Mouse (Mus musculus) forebrain, embryonic 15.5 days (tissue): ENCODE measurements around the gene Bloc1s4. TPM values are rescaled to one million over a fixed set of nuclear protein-coding genes. Genes with fewer than 3 reads are reported as not detected.

Experiments
- ATAC-seq: fragments of 200-750 bp; cut with Nextera tagmentation; replicated peaks from 2 replicates; pipeline ENCODE4 v1.8.0; 2017; ENCODE audit warnings: mild to moderate bottlenecking, moderate TSS enrichment, moderate library complexity
- H3K27ac ChIP-seq: fragments of 300-500 bp; sonication (generic); replicated peaks from 2 replicates; pipeline ENCODE4 v1.5.1; 2015; ENCODE audit warnings: mild to moderate bottlenecking, inconsistent platforms
- H3K27me3 ChIP-seq: fragments of 300-500 bp; sonication (generic); 2 replicates; pipeline ENCODE4 v1.6.1; 2015; ENCODE audit warnings: inconsistent platforms
- H3K36me3 ChIP-seq: fragments of 300-500 bp; sonication (generic); 2 replicates; pipeline ENCODE4 v1.6.1; 2015; ENCODE audit warnings: mild to moderate bottlenecking, inconsistent platforms
- H3K4me1 ChIP-seq: fragments of 300-500 bp; sonication (generic); 2 replicates; pipeline ENCODE4 v1.6.1; 2015; ENCODE audit warnings: inconsistent platforms
- H3K4me2 ChIP-seq: fragments of 300-500 bp; sonication (generic); replicated peaks from 2 replicates; pipeline ENCODE4 v1.6.1; 2015; ENCODE audit warnings: mild to moderate bottlenecking, inconsistent platforms
- H3K4me3 ChIP-seq: fragments of 300-500 bp; sonication (generic); 2 replicates; pipeline ENCODE4 v1.5.1; 2015; ENCODE audit warnings: mild to moderate bottlenecking, inconsistent platforms
- H3K9ac ChIP-seq: fragments of 300-500 bp; sonication (generic); replicated peaks from 2 replicates; pipeline ENCODE4 v1.6.1; 2015; ENCODE audit warnings: mild to moderate bottlenecking, inconsistent platforms
- H3K9me3 ChIP-seq: fragments of 300-500 bp; sonication (generic); 2 replicates; pipeline ENCODE4 v1.6.1; 2016; ENCODE audit warnings: inconsistent platforms
- WGBS: fragments of 180-500 bp; shearing (Covaris S2); methylation state at CpG from one replicate; pipeline ENCODE4 v1.1.7; 2015; ENCODE audit warnings: mixed read lengths; 5-methylcytosine and 5-hydroxymethylcytosine counted together
- polyA plus RNA-seq: library from polyadenylated mRNA; unstranded; fragments of >200 nt; fragmentation: Nextera tagmentation; extraction: Ambion mirVana; gene quantifications from 2 replicates; pipeline ENCODE4 v1.2.1, GENCODE M21; 2015

Bloc1s4 gene
- polyA plus RNA-seq, 1 experiment from 2014 or later = 30.4 TPM

- Histone ChIP-seq H3K9me3 (no peaks in the 10 kb centered on the region), H3K27me3 (no peaks in the 10 kb centered on the region), H3K9ac (no peak overlapping the region), H3K4me2 (no peak overlapping the region), H3K4me1 (no peaks in the 10 kb centered on the region), H3K4me3 (no peak overlapping the region), H3K36me3 (no peaks in the 10 kb centered on the region), H3K27ac (no peak overlapping the region)
- WGBS = 79% methylated on average over 8 of the region's 8 CpGs
- ATAC-seq = no peak
Observed at GRCm38 (mm10) chr5:36736009-36736408, 12.4 kb downstream of the Bloc1s4 start.

GRCm38 (mm10) chr5:36735106-36735505 is 13.3 kb downstream of the Bloc1s4 start:
- Histone ChIP-seq H3K4me1 (no peaks in the 10 kb centered on the region), H3K36me3 (no peaks in the 10 kb centered on the region), H3K27me3 (no peaks in the 10 kb centered on the region), H3K4me2 (no peak overlapping the region), H3K9ac (no peak overlapping the region), H3K9me3 (no peaks in the 10 kb centered on the region), H3K4me3 (no peak overlapping the region), H3K27ac (no peak overlapping the region)
- 90% methylated on average over 6 of the region's 6 CpGs for WGBS
- ATAC-seq = no peak

GRCm38 (mm10) chr5:36733405-36733804 is 15.0 kb downstream of the Bloc1s4 start:
- ATAC-seq = no peak
- H3K4me1 ChIP-seq = no peaks in the 10 kb centered on the region
- no peaks in the 10 kb centered on the region for H3K27me3 ChIP-seq
- no peak overlapping the region for H3K4me2 ChIP-seq
- no peak overlapping the region for H3K27ac ChIP-seq
- H3K9ac ChIP-seq = no peak overlapping the region
- no peaks in the 10 kb centered on the region for H3K36me3 ChIP-seq
- 79% methylated on average over 3 of the region's 3 CpGs for WGBS
- no peaks in the 10 kb centered on the region for H3K9me3 ChIP-seq
- no peak overlapping the region for H3K4me3 ChIP-seq

- Histone ChIP-seq H3K9ac (no peak overlapping the region), H3K27me3 (no peaks in the 10 kb centered on the region), H3K4me3 (no peak overlapping the region), H3K4me2 (no peak overlapping the region), H3K4me1 (no peaks in the 10 kb centered on the region), H3K9me3 (no peaks in the 10 kb centered on the region), H3K36me3 (no peaks in the 10 kb centered on the region), H3K27ac (no peak overlapping the region)
- ATAC-seq = no peak
- WGBS = 81% methylated on average over 7 of the region's 7 CpGs
Observed at GRCm38 (mm10) chr5:36731901-36732652, 16.4 kb downstream of the Bloc1s4 start.

- 53% methylated on average over 3 of the region's 3 CpGs for WGBS
- Histone ChIP-seq H3K27ac (no peak overlapping the region), H3K27me3 (no peaks in the 10 kb centered on the region), H3K36me3 (no peaks in the 10 kb centered on the region), H3K4me2 (no peak overlapping the region), H3K9me3 (no peaks in the 10 kb centered on the region), H3K9ac (no peak overlapping the region), H3K4me1 (no peaks in the 10 kb centered on the region), H3K4me3 (no peak overlapping the region)
- no peak for ATAC-seq
Observed at GRCm38 (mm10) chr5:36730689-36731088, 17.8 kb downstream of the Bloc1s4 start.

- no peaks in the 10 kb centered on the region for H3K9me3 ChIP-seq
- no peak overlapping the region for H3K27ac ChIP-seq
- H3K4me2 ChIP-seq = no peak overlapping the region
- no peaks in the 10 kb centered on the region for H3K4me1 ChIP-seq
- H3K36me3 ChIP-seq = no peaks in the 10 kb centered on the region
- no peaks in the 10 kb centered on the region for H3K27me3 ChIP-seq
- 90% methylated on average over 2 of the region's 2 CpGs for WGBS
- H3K4me3 ChIP-seq = no peak overlapping the region
- H3K9ac ChIP-seq = no peak overlapping the region
- ATAC-seq = no peak
Observed at GRCm38 (mm10) chr5:36729923-36730322, 18.5 kb downstream of the Bloc1s4 start.

- no peaks in the 10 kb centered on the region for H3K27me3 ChIP-seq
- no peaks in the 10 kb centered on the region for H3K9me3 ChIP-seq
- H3K27ac ChIP-seq = no peak overlapping the region
- H3K4me3 ChIP-seq = no peak overlapping the region
- no peak overlapping the region for H3K4me2 ChIP-seq
- no peaks in the 10 kb centered on the region for H3K36me3 ChIP-seq
- no peak overlapping the region for H3K9ac ChIP-seq
- no peaks in the 10 kb centered on the region for H3K4me1 ChIP-seq
- no peak for ATAC-seq
- 71% methylated on average over 4 of the region's 4 CpGs for WGBS
Observed at GRCm38 (mm10) chr5:36729086-36729473, 19.4 kb downstream of the Bloc1s4 start.

GRCm38 (mm10) chr5:36728403-36729085 is 19.9 kb downstream of the Bloc1s4 start:
- 79% methylated on average over 8 of the region's 8 CpGs for WGBS
- ATAC-seq = no peak
- Histone ChIP-seq H3K9me3 (no peaks in the 10 kb centered on the region), H3K4me3 (no peak overlapping the region), H3K4me1 (no peaks in the 10 kb centered on the region), H3K27me3 (no peaks in the 10 kb centered on the region), H3K36me3 (no peaks in the 10 kb centered on the region), H3K9ac (no peak overlapping the region), H3K4me2 (no peak overlapping the region), H3K27ac (no peak overlapping the region)

GRCm38 (mm10) chr5:36727776-36728175 is 20.7 kb downstream of the Bloc1s4 start:
- H3K36me3 ChIP-seq = no peaks in the 10 kb centered on the region
- no peaks in the 10 kb centered on the region for H3K4me1 ChIP-seq
- H3K27me3 ChIP-seq = no peaks in the 10 kb centered on the region
- no peak overlapping the region for H3K4me2 ChIP-seq
- WGBS = 76% methylated on average over 7 of the region's 7 CpGs
- no peak for ATAC-seq
- no peak overlapping the region for H3K4me3 ChIP-seq
- no peaks in the 10 kb centered on the region for H3K9me3 ChIP-seq
- H3K27ac ChIP-seq = no peak overlapping the region
- H3K9ac ChIP-seq = no peak overlapping the region

- Histone ChIP-seq H3K27me3 (no peaks in the 10 kb centered on the region), H3K4me1 (no peaks in the 10 kb centered on the region), H3K9ac (no peak overlapping the region), H3K27ac (no peak overlapping the region), H3K4me2 (no peak overlapping the region), H3K9me3 (no peaks in the 10 kb centered on the region), H3K4me3 (no peak overlapping the region), H3K36me3 (no peaks in the 10 kb centered on the region)
- 77% methylated on average over 2 of the region's 2 CpGs for WGBS
- ATAC-seq = no peak
Observed at GRCm38 (mm10) chr5:36727136-36727535, 21.3 kb downstream of the Bloc1s4 start.

- 77% methylated on average over 9 of the region's 9 CpGs for WGBS
- H3K4me3 ChIP-seq = no peak overlapping the region
- H3K27ac ChIP-seq = no peak overlapping the region
- H3K9me3 ChIP-seq = no peaks in the 10 kb centered on the region
- H3K4me2 ChIP-seq = no peak overlapping the region
- no peak for ATAC-seq
- no peaks in the 10 kb centered on the region for H3K4me1 ChIP-seq
- no peak overlapping the region for H3K9ac ChIP-seq
- no peaks in the 10 kb centered on the region for H3K27me3 ChIP-seq
- no peaks in the 10 kb centered on the region for H3K36me3 ChIP-seq
Observed at GRCm38 (mm10) chr5:36726387-36726801, 22.1 kb downstream of the Bloc1s4 start.

- Histone ChIP-seq H3K27ac (no peak overlapping the region), H3K27me3 (no peaks in the 10 kb centered on the region), H3K4me2 (no peak overlapping the region), H3K9me3 (no peaks in the 10 kb centered on the region), H3K9ac (no peak overlapping the region), H3K4me3 (no peak overlapping the region), H3K4me1 (no peaks in the 10 kb centered on the region), H3K36me3 (no peaks in the 10 kb centered on the region)
- 71% methylated on average over 12 of the region's 12 CpGs for WGBS
- no peak for ATAC-seq
Observed at GRCm38 (mm10) chr5:36725861-36726260, 22.6 kb downstream of the Bloc1s4 start.
